Mouse (Mus musculus) liver, embryonic 14.5 days (tissue): ENCODE measurements around the gene Mlf2.

Experiments
- CTCF ChIP-seq: IDR thresholded peaks from 2 replicates; pipeline ENCODE4 v1.5.1; 2016; ENCODE audit warnings: antibody characterized with exemption, low read depth, control low read depth
- EP300 ChIP-seq: IDR thresholded peaks from 2 replicates; pipeline ENCODE4 v1.6.1; 2016; ENCODE audit warnings: antibody characterized with exemption, low read depth

DNA sequence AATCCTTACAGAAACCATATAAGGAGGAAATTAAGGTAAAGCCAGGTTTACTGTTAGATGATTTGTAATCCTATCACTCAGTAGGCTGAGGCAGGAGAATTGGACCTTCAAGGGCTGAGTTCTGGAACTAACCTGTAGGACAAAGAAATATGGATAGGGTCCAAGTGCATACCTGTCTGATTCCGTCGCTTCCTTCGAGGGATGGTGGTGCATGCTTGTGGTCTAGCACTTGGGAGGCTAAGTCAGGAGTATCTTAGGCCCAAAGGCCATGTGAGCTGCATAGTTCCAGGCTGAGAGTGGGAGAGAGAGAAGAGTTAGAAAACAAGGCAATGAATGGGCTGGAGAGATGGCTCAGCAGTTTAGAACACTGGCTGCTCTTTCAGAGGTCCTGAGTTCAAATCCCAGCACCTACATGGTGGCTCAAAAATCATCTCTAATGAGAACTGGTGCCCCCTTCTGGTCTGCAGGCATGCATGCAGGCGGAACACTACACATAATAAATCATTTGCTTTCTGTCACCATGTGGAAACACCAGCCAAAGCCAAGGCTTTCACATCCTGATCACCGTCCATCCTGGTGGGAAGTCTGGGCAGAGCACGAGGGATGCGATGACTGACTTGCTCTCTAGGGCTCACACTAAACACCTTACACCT is 35.4 kb downstream of the Mlf2 start:
- TF ChIP-seq EP300 (no peak), CTCF (peak; percentile 57)
